Mouse (Mus musculus) hindbrain, embryonic 16.5 days (tissue): ENCODE data around the gene Unc93a2. TPM values are rescaled to one million over a fixed set of nuclear protein-coding genes. Genes with fewer than 3 reads are reported as not detected.

Experiments
- polyA plus RNA-seq: library from polyadenylated mRNA; unstranded; fragments of >200 nt; fragmentation: Nextera tagmentation; extraction: Ambion mirVana; gene quantifications from 2 replicates; pipeline ENCODE4 v1.2.1, GENCODE M21; 2015

Gene Unc93a2
- polyA plus RNA-seq, 1 experiment from 2014 or later = not detected

Other genes starting within 250 kb of the Unc93a2 start
- 18.7 and 20.9 TPM in 2 replicates for gene Rps6ka2, start 215.3 kb downstream of the Unc93a2 start, polyA plus RNA-seq
- gene Tcp10a, start 60.8 kb downstream of the Unc93a2 start, polyA plus RNA-seq = 0.09 and 0.13 TPM in 2 replicates
- not detected in 2 replicates for gene Ttll2, start 32.8 kb downstream of the Unc93a2 start, polyA plus RNA-seq
- not detected in 2 replicates for gene Gm49630, start 13.5 kb downstream of the Unc93a2 start, polyA plus RNA-seq